26 mouse cellular contexts compared by ENCODE assay signal in the genomic region with DNA sequence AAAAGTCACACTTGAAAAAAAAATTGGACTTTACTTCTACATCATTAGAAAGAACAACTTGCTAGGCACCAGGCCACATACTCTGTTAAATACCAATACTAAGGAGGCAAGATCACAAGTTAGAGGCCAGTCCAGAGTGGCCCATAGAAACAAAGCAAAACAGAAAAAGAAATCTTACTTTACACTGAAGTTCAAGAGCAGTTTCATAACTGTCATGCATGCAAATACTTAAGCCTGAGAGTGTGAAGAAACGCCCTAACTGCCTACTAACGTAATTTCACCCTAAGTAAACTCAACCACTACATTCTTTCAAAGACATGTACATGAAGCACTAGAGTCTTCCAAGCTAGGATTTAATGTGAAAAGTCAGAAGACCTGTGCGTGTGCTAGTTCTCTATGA. TPM values are rescaled to one million over a fixed set of nuclear protein-coding genes. Genes with fewer than 3 reads are reported as not detected.
"Had no signal": no experiment of that assay in that cellular context is flagged by ENCODE, and none has a peak within 500 bp of the region (broad histone marks: within the 10 kb centered on the region; RNA-seq: fewer than 3 reads in every experiment).

No protein-coding gene starts in this region.

- H3K9ac ChIP-seq: heart, embryonic 12.5 days; hindbrain, embryonic 12.5 days; hindbrain, embryonic 14.5 days; kidney, embryonic 15.5 days; limb, embryonic 13.5 days; limb, embryonic 15.5 days had no signal

- H3K27me3 ChIP-seq: heart, embryonic 12.5 days; hindbrain, embryonic 12.5 days; kidney, embryonic 15.5 days; limb, embryonic 13.5 days; limb, embryonic 15.5 days had no signal

- H3K4me3 ChIP-seq: gastrocnemius, adult 2 months; heart, embryonic 10.5 days; heart, embryonic 12.5 days; hindbrain, embryonic 10.5 days; hindbrain, embryonic 12.5 days; kidney, embryonic 15.5 days; limb, embryonic 13.5 days; limb, embryonic 15.5 days had no signal

- H3K9me3 ChIP-seq: heart, embryonic 10.5 days; heart, embryonic 12.5 days; hindbrain, embryonic 10.5 days; hindbrain, embryonic 12.5 days; kidney, embryonic 15.5 days; limb, embryonic 13.5 days; limb, embryonic 15.5 days had no signal

- DNase-seq: gastrocnemius, adult 2 months; gastrocnemius, postnatal 10 days; gastrocnemius, postnatal 25 days; heart, adult 18-20 months; heart, postnatal 10 days; heart, postnatal 4 days; kidney, adult 11 months; kidney, adult 2 months; kidney, adult 9 months; kidney, postnatal 14 days; kidney, postnatal 36 days; layer of hippocampus, adult 9-11 months; layer of hippocampus, postnatal 36 days; left cerebral cortex, postnatal 4 days had no signal

- ATAC-seq: hindbrain, embryonic 16.5 days; intestine, embryonic 16.5 days had no signal

- H3K4me2 ChIP-seq: heart, embryonic 12.5 days; hindbrain, embryonic 12.5 days; hindbrain, embryonic 14.5 days; kidney, embryonic 15.5 days; limb, embryonic 13.5 days; limb, embryonic 15.5 days had no signal

- H3K27ac ChIP-seq: gastrocnemius, adult 2 months; heart, embryonic 10.5 days; hindbrain, embryonic 10.5 days; hindbrain, embryonic 12.5 days; hindbrain, embryonic 14.5 days; kidney, embryonic 15.5 days; kidney, postnatal 0 days; limb, embryonic 13.5 days; limb, embryonic 15.5 days had no signal

- H3K4me1 ChIP-seq: heart, embryonic 10.5 days; heart, embryonic 12.5 days; hindbrain, embryonic 10.5 days; hindbrain, embryonic 12.5 days; kidney, embryonic 15.5 days; limb, embryonic 13.5 days; limb, embryonic 15.5 days had no signal

RNA-seq across cellular contexts. Expression of gene A730015C16Rik, which starts 22.7 kb away (rescaled TPM):
- polyA plus RNA-seq: kidney, adult 2 months; large intestine, adult 2 months had no signal
